Mouse (Mus musculus): ENCODE results near the gene Rcan3. TPM values are rescaled to one million over a fixed set of nuclear protein-coding genes. Genes with fewer than 3 reads are reported as not detected.

The Rcan3 gene
- total RNA-seq, 4 experiments from 2014 or later: 9.4 to 12.9 (median 9.6) TPM

- DNase-seq (ENCODE audit: low spot score): peak; percentile 9
These were observed 17.3 kb downstream of the Rcan3 start for GRCm38 (mm10) chr4:135416367-135416766.

DNA sequence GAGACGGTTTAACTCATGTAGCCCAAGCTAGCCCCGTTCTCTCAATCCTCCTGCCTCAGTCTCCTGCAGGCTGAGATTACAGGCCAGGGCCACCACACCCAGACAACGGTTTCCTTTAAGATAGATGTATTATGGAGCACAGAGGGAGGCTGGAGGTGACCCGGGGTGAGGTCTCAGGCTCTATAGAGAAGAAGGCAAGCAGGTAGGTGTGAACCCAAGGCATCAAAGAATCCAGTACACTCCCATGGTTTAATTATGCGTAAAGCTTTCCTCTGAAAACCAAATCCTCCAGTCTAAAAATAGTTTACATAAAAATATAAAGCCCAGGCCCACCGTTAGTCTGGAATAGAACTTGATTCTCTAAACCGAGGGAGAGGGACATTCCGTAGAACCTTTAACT, 20.2 kb downstream of the Rcan3 start:
- DNase-seq (ENCODE audit: low spot score): no peak

GRCm38 (mm10) chr4:135411633-135412032, 22.0 kb downstream of the Rcan3 start:
- peak; percentile 11 for DNase-seq (ENCODE audit: low spot score)

DNA sequence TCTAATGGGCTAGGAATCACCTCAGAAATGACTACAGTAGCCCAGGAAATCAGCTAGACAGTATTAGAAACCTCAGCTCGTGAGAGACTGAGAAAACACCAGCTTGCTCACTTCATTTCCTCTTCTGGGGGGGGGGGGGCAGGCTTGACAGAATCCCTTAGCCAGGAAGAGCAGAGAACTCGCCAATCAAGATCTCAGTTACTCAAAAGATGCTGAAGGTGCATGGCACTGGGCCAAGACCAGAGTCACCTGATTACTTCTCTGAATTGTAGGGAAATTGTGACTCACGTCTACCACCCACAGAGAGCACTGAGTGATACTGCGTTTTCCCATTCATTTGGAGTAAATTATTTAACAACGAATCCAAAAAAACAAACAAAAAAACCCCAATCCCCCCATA, 27.5 kb downstream of the Rcan3 start:
- no peak for DNase-seq (ENCODE audit: low spot score)

DNA sequence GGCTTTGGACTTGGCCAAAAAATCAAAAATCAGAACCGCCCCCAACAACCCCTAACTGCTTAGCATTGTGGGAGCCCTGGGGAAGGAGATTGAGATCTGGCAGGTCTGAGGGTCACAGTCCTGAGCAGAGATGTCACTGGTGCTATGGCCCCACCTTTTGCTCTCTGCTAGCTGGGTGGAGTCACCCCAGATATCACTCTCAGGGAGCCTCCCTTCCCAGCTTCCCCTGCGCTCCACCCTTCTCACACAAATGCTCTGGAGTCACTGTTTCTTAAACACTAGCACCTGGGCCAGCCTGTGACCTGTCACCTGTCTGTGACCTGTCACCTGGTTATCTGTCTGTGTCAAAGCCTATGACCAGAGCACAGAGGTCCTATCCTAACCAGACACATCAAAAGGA, 28.7 kb downstream of the Rcan3 start:
- DNase-seq (ENCODE audit: low spot score): no peak

- DNase-seq (ENCODE audit: low spot score): no peak
These were observed 29.6 kb downstream of the Rcan3 start for GRCm38 (mm10) chr4:135404048-135404447.

GRCm38 (mm10) chr4:135401881-135402280, 31.8 kb downstream of the Rcan3 start:
- DNase-seq (ENCODE audit: low spot score): no peak

GRCm38 (mm10) chr4:135397991-135398390, 35.7 kb downstream of the Rcan3 start, which contains the start of gene Ncmap:
Gene Ncmap (minus strand): TSS chr4:135398227.
- DNase-seq (ENCODE audit: low spot score): no peak

- DNase-seq (ENCODE audit: low spot score): no peak
These were observed 36.1 kb downstream of the Rcan3 start for GRCm38 (mm10) chr4:135397551-135397950.

DNA sequence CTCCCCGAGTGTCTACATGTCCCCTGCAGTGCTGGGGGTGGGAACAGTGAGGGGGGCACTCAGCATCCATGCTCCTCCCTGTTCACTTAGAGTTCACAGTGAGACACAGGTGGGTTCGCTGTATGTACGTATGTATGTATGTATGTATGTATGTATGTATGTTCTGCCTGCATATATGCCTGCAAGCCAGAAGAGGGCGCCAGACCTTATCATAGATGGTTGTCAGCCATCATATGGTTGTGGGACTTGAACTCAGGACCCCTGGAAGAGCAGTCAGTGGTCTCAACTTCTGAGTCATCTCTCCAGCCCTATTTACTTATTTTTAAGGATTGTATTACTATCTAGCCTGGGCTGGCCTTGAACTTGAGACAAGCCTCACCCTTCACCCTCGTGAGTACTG, 37.4 kb downstream of the Rcan3 start:
- DNase-seq (ENCODE audit: low spot score): no peak

- DNase-seq (ENCODE audit: low spot score): no peak
These were observed 38.3 kb downstream of the Rcan3 start for GRCm38 (mm10) chr4:135395375-135395774.

DNA sequence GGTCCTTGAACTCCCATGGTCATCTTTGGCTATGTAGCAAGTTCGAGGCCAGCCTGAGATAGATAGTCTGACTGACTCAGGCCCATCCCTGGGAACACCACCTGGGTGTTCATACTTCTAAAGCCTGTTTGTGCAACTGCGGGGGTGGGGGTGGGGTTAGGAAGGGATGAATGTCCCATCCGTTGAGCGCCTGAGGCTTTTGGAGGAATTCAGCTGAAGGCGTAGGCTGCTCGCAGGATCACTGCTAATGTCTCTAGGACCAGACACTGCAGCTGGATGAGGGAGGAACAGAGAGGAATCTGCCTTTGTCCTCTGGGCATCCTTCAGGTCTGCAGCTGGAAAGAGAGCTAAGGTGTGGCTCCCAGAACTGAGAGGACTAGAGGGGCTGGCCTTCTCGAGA, 39.0 kb downstream of the Rcan3 start:
- DNase-seq (ENCODE audit: low spot score): no peak

DNA sequence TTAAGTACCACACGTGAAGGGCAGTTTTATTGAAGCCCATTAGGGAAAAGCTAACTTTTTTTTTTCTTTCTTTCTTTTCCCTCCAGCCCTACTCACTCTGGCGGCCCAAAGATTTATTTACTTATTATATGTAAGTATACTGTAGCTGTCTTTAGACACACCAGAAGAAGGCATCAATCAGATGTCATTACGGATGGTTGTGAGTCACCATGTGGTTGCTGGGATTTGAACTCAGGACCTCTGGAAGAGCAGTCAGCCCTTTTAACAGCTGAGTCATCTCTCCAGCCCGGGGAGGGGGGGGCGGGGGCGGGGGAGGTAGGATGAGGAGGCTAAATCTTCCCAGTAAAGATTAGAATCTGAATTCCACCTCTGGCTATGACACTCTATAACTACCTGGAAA, 40.3 kb downstream of the Rcan3 start:
- no peak for DNase-seq (ENCODE audit: low spot score)

- DNase-seq (ENCODE audit: low spot score): no peak
These were observed 40.9 kb downstream of the Rcan3 start for GRCm38 (mm10) chr4:135392801-135393200.

DNA sequence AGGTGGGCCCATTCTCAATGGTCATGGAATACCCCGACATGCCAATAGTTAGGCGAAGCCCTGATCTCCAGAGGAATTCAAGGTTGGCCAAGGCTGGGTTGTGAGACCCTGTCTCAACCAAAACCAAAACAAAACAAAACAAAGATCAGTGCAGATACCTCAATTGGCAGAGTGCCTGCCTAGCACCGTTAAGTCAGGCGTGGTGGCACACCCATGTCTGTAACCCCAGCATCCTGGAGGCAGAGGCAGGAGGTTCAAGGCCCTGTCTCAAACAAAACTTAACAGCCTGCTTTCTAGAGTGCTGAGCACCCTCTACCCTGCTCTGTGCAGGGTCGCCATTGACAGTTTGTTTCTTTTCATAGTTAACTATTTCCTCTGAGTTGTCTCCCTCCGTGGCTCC, 42.6 kb downstream of the Rcan3 start:
- no peak for DNase-seq (ENCODE audit: low spot score)

GRCm38 (mm10) chr4:135385614-135386013, 48.0 kb downstream of the Rcan3 start:
- DNase-seq (ENCODE audit: low spot score): no peak

DNA sequence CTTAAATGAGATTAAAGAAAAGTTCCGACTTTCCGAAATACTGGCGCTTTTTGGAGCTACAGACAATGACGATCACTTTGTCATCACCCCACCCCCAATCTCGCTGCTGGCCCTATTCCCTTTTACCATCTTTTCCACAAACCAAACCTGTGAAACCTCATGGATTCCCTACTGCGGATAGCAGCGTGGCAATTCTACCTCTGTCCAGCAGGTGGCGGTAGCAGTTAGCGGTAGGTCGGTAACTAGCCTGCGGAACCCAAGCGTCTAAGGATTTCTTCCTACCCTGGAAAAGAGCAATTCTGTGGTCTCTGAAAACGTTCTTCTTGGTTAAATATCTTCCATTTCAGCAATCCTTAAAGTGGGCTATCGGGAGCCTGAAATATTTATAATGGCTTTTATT, 51.3 kb downstream of the Rcan3 start:
- DNase-seq (ENCODE audit: low spot score): peak; percentile 42

DNA sequence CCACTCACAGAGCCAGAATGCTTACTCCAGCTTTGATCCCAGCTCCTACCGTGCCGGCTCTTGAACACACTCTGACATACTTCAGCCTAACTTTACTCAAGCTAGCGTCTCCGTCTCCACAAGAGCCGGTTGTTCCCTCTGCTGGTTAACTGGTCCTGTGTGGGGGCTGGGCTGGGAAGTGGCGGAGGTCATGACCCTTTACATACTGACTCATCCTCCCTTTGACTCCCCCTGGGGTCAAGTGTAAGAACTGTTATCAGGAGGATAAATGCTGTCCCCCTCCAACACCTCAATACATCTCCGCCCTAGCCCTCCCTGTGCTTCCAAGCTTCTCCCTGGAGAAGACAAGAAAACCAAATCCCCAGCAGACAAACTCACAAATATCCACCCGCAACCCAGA, 52.3 kb downstream of the Rcan3 start:
- no peak for DNase-seq (ENCODE audit: low spot score)

- no peak for DNase-seq (ENCODE audit: low spot score)
These were observed 56.4 kb downstream of the Rcan3 start for GRCm38 (mm10) chr4:135377241-135377640.

GRCm38 (mm10) chr4:135375444-135375843, 58.2 kb downstream of the Rcan3 start:
- DNase-seq (ENCODE audit: low spot score): no peak

- no peak for DNase-seq (ENCODE audit: low spot score)
These were observed 60.4 kb downstream of the Rcan3 start for GRCm38 (mm10) chr4:135373299-135373698.

GRCm38 (mm10) chr4:135370372-135370771, 63.3 kb downstream of the Rcan3 start:
- DNase-seq (ENCODE audit: low spot score): no peak

DNA sequence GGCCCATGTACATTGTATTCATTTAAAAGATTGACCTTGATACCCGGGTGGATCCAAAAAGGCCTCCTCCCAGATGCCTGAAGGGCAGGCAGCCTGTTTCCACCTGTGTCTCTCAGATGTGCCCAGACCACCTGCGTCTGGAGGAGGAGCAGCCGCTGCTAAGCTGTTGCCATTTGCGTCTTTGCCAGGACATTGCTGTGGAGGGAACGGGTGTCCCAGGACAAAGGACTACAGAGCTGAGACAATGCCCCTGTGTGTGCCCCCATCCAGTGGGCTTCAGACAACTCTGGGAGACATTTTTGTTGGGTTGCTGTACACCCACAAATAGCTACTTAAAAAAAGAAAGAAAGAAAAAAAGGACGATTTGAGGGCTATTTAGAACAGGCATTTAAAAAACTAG, 70.8 kb downstream of the Rcan3 start:
- DNase-seq (ENCODE audit: low spot score): no peak
